Comparison of ENCODE assay signal across 22 mouse cellular contexts in genomic region chr14:34447659-34448058, GRCm38 (mm10). TPM values are rescaled to one million over a fixed set of nuclear protein-coding genes. Genes with fewer than 3 reads are reported as not detected.
DNase-seq lines count a peak whose midpoint lies in the region; ATAC-seq lines count a peak whose summit lies in the region.
"Had no signal": no experiment of that assay in that cellular context is flagged by ENCODE, and none has a peak within 500 bp of the region (broad histone marks: within the 10 kb centered on the region; RNA-seq: fewer than 3 reads in every experiment).

No protein-coding gene starts in this region.

- peak; percentile 23 to 65 for DNase-seq in adrenal gland, adult (ENCODE audit: inconsistent age in 2 of 2, low spot score in 1 of 2)
- DNase-seq in adrenal gland, postnatal 14 days = no peak
- DNase-seq in frontal cortex, postnatal 25 days (ENCODE audit: low spot score in 2 of 2) = no peak
- DNase-seq in 3T3-L1 (ENCODE audit: low read depth, low spot score) (peak; percentile 70), NIH3T3 (ENCODE audit: low read depth) (peak; percentile 57)
- no peak for DNase-seq in spleen, postnatal 36 days (ENCODE audit: low spot score in 2 of 2)
- DNase-seq in testis, postnatal 10 days (ENCODE audit: low spot score) = no peak
- DNase-seq: adrenal gland, postnatal 10 days; cerebellum, adult 11-12 months; cerebellum, postnatal 10 days; heart, postnatal 4 days; kidney, adult 8-10 months; kidney, postnatal 10 days; layer of hippocampus, postnatal 36 days; lung, adult 18-20 months; lung, postnatal 10 days; thymus, adult 18-20 months; thymus, postnatal 36 days had no signal

- peak; percentile 65 for ATAC-seq in frontal cortex, adult (ENCODE audit: low TSS enrichment)
- ATAC-seq: forebrain, embryonic 14.5 days; intestine, embryonic 15.5 days; liver, embryonic 12.5 days had no signal

RNA-seq across cellular contexts. Expression of gene Bmpr1a, which starts 55.5 kb away (rescaled TPM):
- total RNA-seq in adrenal gland, postnatal 14 days (2021) = 53.5 and 53.7 TPM in 2 replicates

Comparison
In these comparisons a context has a peak if more than half of its experiments do, and no peak if none do; other contexts are left out.
1. DNase-seq: peak in adrenal gland, adult (2 of 2), 3T3-L1 (single experiment) and NIH3T3 (single experiment); none in adrenal gland, postnatal 14 days (single experiment), frontal cortex, postnatal 25 days (0 of 2), spleen, postnatal 36 days (0 of 2) and testis, postnatal 10 days (single experiment).